Mouse (Mus musculus) liver, embryonic 14.5 days (tissue): ENCODE results near the gene Abca9. TPM values are rescaled to one million over a fixed set of nuclear protein-coding genes. Genes with fewer than 3 reads are reported as not detected.

ENCODE experiments used
- ATAC-seq: fragments of 200-750 bp; cut with Nextera tagmentation; 2 replicates; pipeline ENCODE4 v1.8.0; 2017; ENCODE audit warnings: moderate number of reproducible peaks, mild to moderate bottlenecking, moderate library complexity; ENCODE audit not compliant: insufficient read depth
- DNase-seq, 3 experiments: peaks; one replicate each; pipeline ENCODE4 v3.0.0-alpha.2; 2012 to 2013; ENCODE audit warnings: low read depth in 3 of 3, low spot score in 3 of 3
- H3K27ac ChIP-seq: fragments of 300-500 bp; sonication (generic); 2 replicates; pipeline ENCODE4 v1.5.1; 2014; ENCODE audit warnings: moderate library complexity, mild to moderate bottlenecking, control low read depth, inconsistent platforms
- H3K27me3 ChIP-seq: fragments of 300-500 bp; sonication (generic); 2 replicates; pipeline ENCODE4 v1.6.1; 2014; ENCODE audit warnings: mild to moderate bottlenecking, low read length, moderate library complexity; ENCODE audit not compliant: control insufficient read depth, insufficient read depth
- H3K36me3 ChIP-seq: fragments of 300-500 bp; sonication (generic); replicated peaks from 2 replicates; pipeline ENCODE4 v1.6.1; 2014; ENCODE audit warnings: low read depth; ENCODE audit not compliant: control insufficient read depth, insufficient read depth
- H3K4me1 ChIP-seq, 2 experiments: fragments of 200-500 bp in 1 of 2; fragments of 300-500 bp in 1 of 2; sonication (generic) in 1 of 2; replicated peaks; 2 replicates each; pipeline ENCODE4 v1.6.1; 2012 to 2014; ENCODE audit warnings: antibody characterized with exemption in 1 of 2, inconsistent platforms in 1 of 2, low read length in 1 of 2; ENCODE audit not compliant: control insufficient read depth in 2 of 2, insufficient read depth in 2 of 2
- H3K4me2 ChIP-seq: fragments of 300-500 bp; sonication (generic); 2 replicates; pipeline ENCODE4 v1.6.1; 2014; ENCODE audit warnings: low read depth, mild to moderate bottlenecking, control low read depth, moderate library complexity
- H3K4me3 ChIP-seq, 2 experiments: fragments of 200-500 bp in 1 of 2; fragments of 300-500 bp in 1 of 2; sonication (generic) in 1 of 2; 2 replicates each; pipeline ENCODE4 v1.5.1; 2012 to 2014; ENCODE audit warnings: low read depth in 2 of 2, low read length in 2 of 2, mild to moderate bottlenecking in 2 of 2, control low read depth in 1 of 2, inconsistent platforms in 1 of 2, moderate library complexity in 1 of 2; ENCODE audit not compliant: insufficient read depth in 1 of 2
- H3K9ac ChIP-seq: fragments of 300-500 bp; sonication (generic); replicated peaks from 2 replicates; pipeline ENCODE4 v1.6.1; 2014; ENCODE audit warnings: mild to moderate bottlenecking, control low read depth, moderate library complexity
- H3K9me3 ChIP-seq: fragments of 300-500 bp; sonication (generic); 2 replicates; pipeline ENCODE4 v1.6.1; 2016; ENCODE audit warnings: low read length, mixed read lengths; ENCODE audit not compliant: control insufficient read depth
- CTCF ChIP-seq: IDR thresholded peaks from 2 replicates; pipeline ENCODE4 v1.5.1; 2016; ENCODE audit warnings: antibody characterized with exemption, low read depth, control low read depth
- EP300 ChIP-seq: IDR thresholded peaks from 2 replicates; pipeline ENCODE4 v1.6.1; 2016; ENCODE audit warnings: antibody characterized with exemption, low read depth
- WGBS: fragments of 180-500 bp; shearing (Covaris S2); extraction: QIAGEN DNeasy Blood & Tissue Kit; methylation state at CpG from one replicate; pipeline ENCODE4 v1.1.7; 2014; ENCODE audit not compliant: insufficient replicate concordance; 5-methylcytosine and 5-hydroxymethylcytosine counted together
- polyA plus RNA-seq, 2 experiments: library from polyadenylated mRNA; depleted of rRNA in 1 of 2; stranded (reverse) in 1 of 2; unstranded in 1 of 2; fragments of >200 nt; fragmentation: Nextera tagmentation in 1 of 2; extraction: Ambion mirVana in 1 of 2; gene quantifications; 2 replicates each; pipeline versions ENCODE4 v1.2.1 to v1.2.3; 2012 to 2014

Abca9 gene
- polyA plus RNA-seq, 2 experiments: 0.40 to 0.74 TPM

GRCm38 (mm10) chr11:110094236-110094635 is 73.8 kb downstream of the Abca9 start:
- Histone ChIP-seq H3K36me3 (no peaks in the 10 kb centered on the region), H3K4me1 (peaks cover 0 to 3% of the 10 kb centered on the region in 2 experiments; a peak in 1 of 4 replicates), H3K4me2 (no peak overlapping the region), H3K27ac (no peak overlapping the region), H3K27me3 (no peaks in the 10 kb centered on the region), H3K9ac (no peak overlapping the region), H3K9me3 (no peaks in the 10 kb centered on the region), H3K4me3 (no peak overlapping the region)
- 43% methylated on average over 3 of the region's 3 CpGs for WGBS
- ATAC-seq: no peak
- TF ChIP-seq CTCF: no peak
- no peak for DNase-seq

- no peak overlapping the region for H3K4me3 ChIP-seq
- no peak for ATAC-seq
- H3K4me1 ChIP-seq: 0 out of 4 replicates have a peak, but pooled peaks cover 0 to 2% of the 10 kb centered on the region in 2 experiments
- 33% methylated on average over 2 of the region's 2 CpGs for WGBS
- no peak overlapping the region for H3K4me2 ChIP-seq
- no peak for DNase-seq
- no peak overlapping the region for H3K9ac ChIP-seq
- H3K27ac ChIP-seq: no peak overlapping the region
- no peaks in the 10 kb centered on the region for H3K27me3 ChIP-seq
- H3K36me3 ChIP-seq: no peaks in the 10 kb centered on the region
- no peak for TF ChIP-seq EP300
- no peaks in the 10 kb centered on the region for H3K9me3 ChIP-seq
Measured at GRCm38 (mm10) chr11:110091328-110091727, 76.7 kb downstream of the Abca9 start.

- Histone ChIP-seq H3K4me1 (peaks cover 0 to 4% of the 10 kb centered on the region in 2 experiments; a peak in 2 of 4 replicates), H3K4me3 (no peak overlapping the region), H3K27ac (no peak overlapping the region), H3K9me3 (no peaks in the 10 kb centered on the region), H3K27me3 (no peaks in the 10 kb centered on the region), H3K4me2 (no peak overlapping the region), H3K36me3 (no peaks in the 10 kb centered on the region), H3K9ac (no peak overlapping the region)
- TF ChIP-seq CTCF (no peak), EP300 (no peak)
- ATAC-seq (no peak), DNase-seq (no peak)
- 61% methylated on average over 3 of the region's 3 CpGs for WGBS
Measured at GRCm38 (mm10) chr11:110072158-110072557, 95.8 kb downstream of the Abca9 start.

GRCm38 (mm10) chr11:110061032-110061431 is 107.0 kb downstream of the Abca9 start:
- Histone ChIP-seq H3K4me2 (no peak overlapping the region), H3K27me3 (no peaks in the 10 kb centered on the region), H3K4me1 (no peaks in the 10 kb centered on the region; a peak in 2 of 4 replicates), H3K4me3 (no peak overlapping the region), H3K9me3 (no peaks in the 10 kb centered on the region), H3K9ac (no peak overlapping the region), H3K36me3 (no peaks in the 10 kb centered on the region), H3K27ac (no peak overlapping the region)
- ATAC-seq: no peak
- 47% methylated on average over 4 of the region's 4 CpGs for WGBS
- no peak for TF ChIP-seq CTCF
- no peak for TF ChIP-seq EP300
- no peak for DNase-seq

GRCm38 (mm10) chr11:110060127-110060526 is 107.9 kb downstream of the Abca9 start:
- TF ChIP-seq CTCF (no peak), EP300 (no peak)
- Histone ChIP-seq H3K9ac (no peak overlapping the region), H3K27ac (no peak overlapping the region), H3K4me3 (no peak overlapping the region), H3K4me2 (no peak overlapping the region), H3K4me1 (no peaks in the 10 kb centered on the region; a peak in 2 of 4 replicates), H3K27me3 (no peaks in the 10 kb centered on the region), H3K36me3 (no peaks in the 10 kb centered on the region), H3K9me3 (no peaks in the 10 kb centered on the region)
- peak in 2 of 3 experiments; percentile 3 to 12 for DNase-seq
- ATAC-seq: no peak
- 31% methylated on average over 2 of the region's 2 CpGs for WGBS
